Mouse (Mus musculus): ENCODE measurements at regions not wholly inside any gene's neighbourhood (a gene's known extent, or its start where the extent isn't known, plus 50 kb on each side); places are given as distances from the start of the nearest gene placed in this dataset.

GRCm38 (mm10) chr2:45713997-45714396 lies 596.8 kb upstream of the Zeb2 start:
- TF ChIP-seq POLR2A (IDR thresholded peaks at IDR 0.05; ENCODE audit: low read depth, low read length) (no peak), CTCF (IDR thresholded peaks at IDR 0.05; ENCODE audit: extremely low read depth, insufficient read depth, insufficient read length, insufficient replicate concordance) (no peak)
